Mouse (Mus musculus): Measurements from ENCODE around the gene Mycbpap. TPM values are rescaled to one million over a fixed set of nuclear protein-coding genes. Genes with fewer than 3 reads are reported as not detected.

Mycbpap gene
- 1.4 and 3.6 TPM in 2 replicates for polyA plus RNA-seq (2015; fragmentation: Nextera tagmentation; extraction: Ambion mirVana)

- WGBS = 1% methylated on average over 42 of the region's 42 CpGs
- Histone ChIP-seq H3K4me3 (peak within 1 kb of the TSS; percentile 47), H3K36me3 (no peaks in the 10 kb centered on the region), H3K4me1 (peaks cover 24% of the 10 kb centered on the region), H3K9ac (peak within 1 kb of the TSS; percentile 77), H3K27me3 (no peaks in the 10 kb centered on the region), H3K9me3 (no peaks in the 10 kb centered on the region), H3K27ac (no peak within 1 kb of the TSS; the same call in 1 of the 2 replicates), H3K4me2 (peak within 1 kb of the TSS; percentile 82)
- ATAC-seq (ENCODE audit: insufficient number of reproducible peaks, insufficient read depth, low FRiP score, low TSS enrichment, low read depth) = 0 out of 2 replicates have a peak, but pooled peaks have one; percentile 66
Measured at GRCm38 (mm10) chr11:94521219-94521843, at the start of gene Mycbpap. Gene Mycbpap (minus strand): TSS chr11:94521742.

GRCm38 (mm10) chr11:94570612-94571011 is 49.1 kb upstream of the Mycbpap start:
- Histone ChIP-seq H3K9ac (peak overlapping the region; percentile 21; the same call in 1 of the 2 replicates), H3K4me2 (no peak overlapping the region), H3K36me3 (peaks cover 33% of the 10 kb centered on the region), H3K27me3 (peaks cover 9% of the 10 kb centered on the region), H3K27ac (peak overlapping the region; percentile 48; the same call in 1 of the 2 replicates), H3K9me3 (no peaks in the 10 kb centered on the region), H3K4me1 (0 out of 2 replicates have a peak, but pooled peaks cover 2% of the 10 kb centered on the region), H3K4me3 (no peak overlapping the region)
- WGBS = 54% methylated on average over 9 of the region's 9 CpGs
- ATAC-seq (ENCODE audit: insufficient number of reproducible peaks, insufficient read depth, low FRiP score, low TSS enrichment, low read depth) = no peak

GRCm38 (mm10) chr11:94567326-94567725 is 45.8 kb upstream of the Mycbpap start:
- Histone ChIP-seq H3K4me3 (no peak overlapping the region), H3K4me2 (no peak overlapping the region), H3K9me3 (no peaks in the 10 kb centered on the region), H3K9ac (no peak overlapping the region), H3K36me3 (peaks cover 33% of the 10 kb centered on the region), H3K27ac (no peak overlapping the region), H3K27me3 (peaks cover 33% of the 10 kb centered on the region), H3K4me1 (peaks cover 22% of the 10 kb centered on the region)
- no peak for ATAC-seq (ENCODE audit: insufficient number of reproducible peaks, insufficient read depth, low FRiP score, low TSS enrichment, low read depth)
- 91% methylated on average over 7 of the region's 7 CpGs for WGBS

GRCm38 (mm10) chr11:94566534-94566933 is 45.0 kb upstream of the Mycbpap start:
- Histone ChIP-seq H3K9ac (no peak overlapping the region), H3K36me3 (peaks cover 33% of the 10 kb centered on the region), H3K4me3 (no peak overlapping the region), H3K4me2 (no peak overlapping the region), H3K27ac (no peak overlapping the region; the same call in 1 of the 2 replicates), H3K9me3 (no peaks in the 10 kb centered on the region), H3K27me3 (peaks cover 33% of the 10 kb centered on the region), H3K4me1 (peaks cover 22% of the 10 kb centered on the region)
- 79% methylated on average over 6 of the region's 6 CpGs for WGBS
- no peak for ATAC-seq (ENCODE audit: insufficient number of reproducible peaks, insufficient read depth, low FRiP score, low TSS enrichment, low read depth)

- Histone ChIP-seq H3K4me2 (peak overlapping the region; percentile 56), H3K36me3 (peaks cover 22% of the 10 kb centered on the region), H3K4me1 (peaks cover 22% of the 10 kb centered on the region), H3K9me3 (no peaks in the 10 kb centered on the region), H3K27me3 (peaks cover 33% of the 10 kb centered on the region), H3K9ac (peak overlapping the region; percentile 55), H3K27ac (peak overlapping the region; percentile 49; the same call in 1 of the 2 replicates), H3K4me3 (peak overlapping the region; percentile 32)
- WGBS = 9% methylated on average over 16 of the region's 16 CpGs
- no peak for ATAC-seq (ENCODE audit: insufficient number of reproducible peaks, insufficient read depth, low FRiP score, low TSS enrichment, low read depth)
Measured at GRCm38 (mm10) chr11:94565151-94565479, 43.6 kb upstream of the Mycbpap start.

- Histone ChIP-seq H3K36me3 (peaks cover 19% of the 10 kb centered on the region), H3K27me3 (peaks cover 33% of the 10 kb centered on the region), H3K4me2 (peak within 1 kb of the TSS; percentile 56), H3K4me1 (peaks cover 22% of the 10 kb centered on the region), H3K4me3 (peak within 1 kb of the TSS; percentile 32), H3K9me3 (no peaks in the 10 kb centered on the region), H3K27ac (peak within 1 kb of the TSS; percentile 49; the same call in 1 of the 2 replicates), H3K9ac (peak within 1 kb of the TSS; percentile 55)
- ATAC-seq (ENCODE audit: insufficient number of reproducible peaks, insufficient read depth, low FRiP score, low TSS enrichment, low read depth) = no peak
- 4% methylated on average over 35 of the region's 35 CpGs for WGBS
Measured at GRCm38 (mm10) chr11:94564437-94565150, 43.1 kb upstream of the Mycbpap start, which contains the start of gene Chad. Gene Chad (plus strand): TSS chr11:94565047.

- no peak for ATAC-seq (ENCODE audit: insufficient number of reproducible peaks, insufficient read depth, low FRiP score, low TSS enrichment, low read depth)
- H3K4me3 ChIP-seq = peak overlapping the region; percentile 32
- H3K4me2 ChIP-seq = peak overlapping the region; percentile 56
- no peak overlapping the region for H3K27ac ChIP-seq
- H3K9me3 ChIP-seq = no peaks in the 10 kb centered on the region
- peaks cover 22% of the 10 kb centered on the region for H3K4me1 ChIP-seq
- H3K9ac ChIP-seq = peak overlapping the region; percentile 55; the same call in 1 of the 2 replicates
- 50% methylated on average over 5 of the region's 5 CpGs for WGBS
- H3K36me3 ChIP-seq = peaks cover 19% of the 10 kb centered on the region
- H3K27me3 ChIP-seq = peaks cover 33% of the 10 kb centered on the region
Measured at GRCm38 (mm10) chr11:94563821-94564220, 42.3 kb upstream of the Mycbpap start.

GRCm38 (mm10) chr11:94563383-94563782 is 41.8 kb upstream of the Mycbpap start:
- H3K4me1 ChIP-seq = peaks cover 22% of the 10 kb centered on the region
- no peak for ATAC-seq (ENCODE audit: insufficient number of reproducible peaks, insufficient read depth, low FRiP score, low TSS enrichment, low read depth)
- H3K4me3 ChIP-seq = no peak overlapping the region
- no peaks in the 10 kb centered on the region for H3K9me3 ChIP-seq
- 94% methylated on average over 5 of the region's 5 CpGs for WGBS
- no peak overlapping the region for H3K27ac ChIP-seq
- H3K27me3 ChIP-seq = peaks cover 33% of the 10 kb centered on the region
- H3K9ac ChIP-seq = no peak overlapping the region
- H3K36me3 ChIP-seq = peaks cover 19% of the 10 kb centered on the region
- H3K4me2 ChIP-seq = no peak overlapping the region

- no peak overlapping the region for H3K9ac ChIP-seq
- H3K36me3 ChIP-seq = peaks cover 29% of the 10 kb centered on the region
- H3K4me3 ChIP-seq = no peak overlapping the region
- 68% methylated on average over 3 of the region's 3 CpGs for WGBS
- no peak overlapping the region for H3K27ac ChIP-seq
- H3K27me3 ChIP-seq = 0 out of 2 replicates have a peak, but pooled peaks cover under 1% of the 10 kb centered on the region
- no peaks in the 10 kb centered on the region for H3K4me1 ChIP-seq
- H3K4me2 ChIP-seq = no peak overlapping the region
- no peaks in the 10 kb centered on the region for H3K9me3 ChIP-seq
- no peak for ATAC-seq (ENCODE audit: insufficient number of reproducible peaks, insufficient read depth, low FRiP score, low TSS enrichment, low read depth)
Measured at GRCm38 (mm10) chr11:94558226-94558625, 36.7 kb upstream of the Mycbpap start.

GRCm38 (mm10) chr11:94550442-94550744 is 28.9 kb upstream of the Mycbpap start:
- Histone ChIP-seq H3K27me3 (no peaks in the 10 kb centered on the region), H3K4me1 (peaks cover 16% of the 10 kb centered on the region), H3K27ac (no peak overlapping the region), H3K9ac (no peak overlapping the region), H3K4me3 (no peak overlapping the region), H3K9me3 (no peaks in the 10 kb centered on the region), H3K4me2 (no peak overlapping the region), H3K36me3 (peaks cover 8% of the 10 kb centered on the region)
- no peak for ATAC-seq (ENCODE audit: insufficient number of reproducible peaks, insufficient read depth, low FRiP score, low TSS enrichment, low read depth)
- 73% methylated on average over 5 of the region's 5 CpGs for WGBS

- Histone ChIP-seq H3K9me3 (no peaks in the 10 kb centered on the region), H3K9ac (no peak overlapping the region), H3K36me3 (peaks cover 4% of the 10 kb centered on the region), H3K4me2 (peak overlapping the region; percentile 91), H3K27ac (peak overlapping the region; percentile 87), H3K4me3 (no peak overlapping the region), H3K27me3 (no peaks in the 10 kb centered on the region), H3K4me1 (peaks cover 16% of the 10 kb centered on the region)
- ATAC-seq (ENCODE audit: insufficient number of reproducible peaks, insufficient read depth, low FRiP score, low TSS enrichment, low read depth) = no peak
- 65% methylated on average over 10 of the region's 10 CpGs for WGBS
Measured at GRCm38 (mm10) chr11:94549691-94550441, 28.3 kb upstream of the Mycbpap start.

Data from embryonic facial prominence, embryonic 13.5 days (tissue).